Mouse (Mus musculus): Measurements from ENCODE around the gene Rplp0. TPM values are rescaled to one million over a fixed set of nuclear protein-coding genes. Genes with fewer than 3 reads are reported as not detected.
"Not testable (repeated sequence)": the region's sequence is repeated elsewhere in the genome, so short reads cannot be mapped to it uniquely, and the experiment has no call there.

The Rplp0 gene
- total and polyA plus RNA-seq, 2 experiments: 607 to 709 TPM

GRCm38 (mm10) chr5:115572679-115573535 is 13.6 kb downstream of the Rplp0 start:
- Histone ChIP-seq H3K4me3 (ENCODE audit: insufficient read depth, low read depth, low read length) (no peak overlapping the region), H3K4me1 (ENCODE audit: control insufficient read depth, insufficient read depth, low read length) (peaks cover 10% of the 10 kb centered on the region), H3K9ac (ENCODE audit: low read depth, low read length) (no peak overlapping the region), H3K79me2 (ENCODE audit: control insufficient read depth, insufficient read depth, low read length) (peaks cover 17% of the 10 kb centered on the region; the same call in 1 of the 2 replicates), H3K27me3 (ENCODE audit: control insufficient read depth, insufficient read depth, low read length) (no peaks in the 10 kb centered on the region), H3K27ac (replicated peaks; ENCODE audit: insufficient read depth, low read depth, low read length) (peak overlapping the region; percentile 66), H3K36me3 (ENCODE audit: control insufficient read depth, insufficient read depth, low read length) (peaks cover 14% of the 10 kb centered on the region; the same call in 1 of the 2 replicates)
- TF ChIP-seq POLR2A (IDR thresholded peaks at IDR 0.05; ENCODE audit: extremely low read depth, insufficient read depth, low read length): no peak
- TF ChIP-seq CTCF (IDR thresholded peaks at IDR 0.05; ENCODE audit: low read depth, low read length): no peak
- WGBS: 71% methylated on average over 17 of the region's 17 CpGs
- DNase-seq (ENCODE audit: extremely low read depth, low read depth, low spot score): no peak

GRCm38 (mm10) chr5:115574992-115575391 is 15.7 kb downstream of the Rplp0 start:
- Histone ChIP-seq H3K4me3 (ENCODE audit: insufficient read depth, low read depth, low read length) (no peak overlapping the region), H3K4me1 (ENCODE audit: control insufficient read depth, insufficient read depth, low read length) (no peaks in the 10 kb centered on the region), H3K79me2 (ENCODE audit: control insufficient read depth, insufficient read depth, low read length) (peaks cover 18% of the 10 kb centered on the region; the same call in 1 of the 2 replicates), H3K27ac (replicated peaks; ENCODE audit: insufficient read depth, low read depth, low read length) (no peak overlapping the region), H3K27me3 (ENCODE audit: control insufficient read depth, insufficient read depth, low read length) (no peaks in the 10 kb centered on the region), H3K9ac (ENCODE audit: low read depth, low read length) (no peak overlapping the region), H3K36me3 (ENCODE audit: control insufficient read depth, insufficient read depth, low read length) (peaks cover 26% of the 10 kb centered on the region)
- DNase-seq (ENCODE audit: extremely low read depth, low read depth, low spot score): no peak
- 46% methylated on average over 8 of the region's 8 CpGs for WGBS
- TF ChIP-seq POLR2A (IDR thresholded peaks at IDR 0.05; ENCODE audit: extremely low read depth, insufficient read depth, low read length) (no peak), CTCF (IDR thresholded peaks at IDR 0.05; ENCODE audit: low read depth, low read length) (no peak)

- not testable (repeated sequence) for H3K4me1 ChIP-seq (ENCODE audit: control insufficient read depth, insufficient read depth, low read length); H3K4me3 ChIP-seq (ENCODE audit: insufficient read depth, low read depth, low read length); H3K27me3 ChIP-seq (ENCODE audit: control insufficient read depth, insufficient read depth, low read length); DNase-seq (ENCODE audit: extremely low read depth, low read depth, low spot score); H3K27ac ChIP-seq (replicated peaks; ENCODE audit: insufficient read depth, low read depth, low read length); H3K79me2 ChIP-seq (ENCODE audit: control insufficient read depth, insufficient read depth, low read length); H3K9ac ChIP-seq (ENCODE audit: low read depth, low read length)
- H3K36me3 ChIP-seq (ENCODE audit: control insufficient read depth, insufficient read depth, low read length): peaks cover 32% of the 10 kb centered on the region
- WGBS: 91% methylated on average over 4 of the region's 4 CpGs
Measured at GRCm38 (mm10) chr5:115577686-115578085, 18.4 kb downstream of the Rplp0 start.

GRCm38 (mm10) chr5:115578922-115579321 is 19.7 kb downstream of the Rplp0 start:
- H3K27ac ChIP-seq (replicated peaks; ENCODE audit: insufficient read depth, low read depth, low read length): no peak overlapping the region
- H3K9ac ChIP-seq (ENCODE audit: low read depth, low read length): no peak overlapping the region
- peaks cover 36% of the 10 kb centered on the region for H3K36me3 ChIP-seq (ENCODE audit: control insufficient read depth, insufficient read depth, low read length)

GRCm38 (mm10) chr5:115579363-115579762 is 20.1 kb downstream of the Rplp0 start:
- no peak for DNase-seq (ENCODE audit: extremely low read depth, low read depth, low spot score)
- Histone ChIP-seq H3K9ac (ENCODE audit: low read depth, low read length) (no peak overlapping the region), H3K27ac (replicated peaks; ENCODE audit: insufficient read depth, low read depth, low read length) (no peak overlapping the region), H3K4me1 (ENCODE audit: control insufficient read depth, insufficient read depth, low read length) (no peaks in the 10 kb centered on the region), H3K4me3 (ENCODE audit: insufficient read depth, low read depth, low read length) (no peak overlapping the region), H3K36me3 (ENCODE audit: control insufficient read depth, insufficient read depth, low read length) (peaks cover 36% of the 10 kb centered on the region), H3K27me3 (ENCODE audit: control insufficient read depth, insufficient read depth, low read length) (no peaks in the 10 kb centered on the region), H3K79me2 (ENCODE audit: control insufficient read depth, insufficient read depth, low read length) (peaks cover 7% of the 10 kb centered on the region; the same call in 1 of the 2 replicates)
- TF ChIP-seq CTCF (IDR thresholded peaks at IDR 0.05; ENCODE audit: low read depth, low read length): no peak
- no peak for TF ChIP-seq POLR2A (IDR thresholded peaks at IDR 0.05; ENCODE audit: extremely low read depth, insufficient read depth, low read length)
- 93% methylated on average over 5 of the region's 5 CpGs for WGBS

More at GRCm38 (mm10) chr5:115578922-115579321, 19.7 kb downstream of the Rplp0 start:
- Histone ChIP-seq H3K79me2 (ENCODE audit: control insufficient read depth, insufficient read depth, low read length) (peaks cover 7% of the 10 kb centered on the region; the same call in 1 of the 2 replicates), H3K27me3 (ENCODE audit: control insufficient read depth, insufficient read depth, low read length) (no peaks in the 10 kb centered on the region), H3K4me1 (ENCODE audit: control insufficient read depth, insufficient read depth, low read length) (no peaks in the 10 kb centered on the region), H3K4me3 (ENCODE audit: insufficient read depth, low read depth, low read length) (no peak overlapping the region)
- DNase-seq (ENCODE audit: extremely low read depth, low read depth, low spot score): no peak
- TF ChIP-seq CTCF (IDR thresholded peaks at IDR 0.05; ENCODE audit: low read depth, low read length) (no peak), POLR2A (IDR thresholded peaks at IDR 0.05; ENCODE audit: extremely low read depth, insufficient read depth, low read length) (no peak)
- WGBS: 94% methylated on average over 14 of the region's 14 CpGs

All from liver, adult 2 months (tissue).